Mouse (Mus musculus) heart, embryonic 10.5 days (tissue): Measurements from ENCODE around the gene Ranbp1. TPM values are rescaled to one million over a fixed set of nuclear protein-coding genes. Genes with fewer than 3 reads are reported as not detected.

Experiments
- microRNA counts: library from miRNA; unstranded; fragments of <30 nt; microRNA quantifications from one replicate; lab custom pipeline; 2017
- microRNA-seq: library from miRNA; unstranded; fragments of <30 nt; microRNA quantifications from one replicate; pipeline ENCODE4, GENCODE M21; 2017
- polyA plus RNA-seq: library from polyadenylated mRNA; unstranded; fragments of >200 nt; fragmentation: Nextera tagmentation; extraction: Ambion mirVana; gene quantifications from 2 replicates; pipeline ENCODE4 v1.2.1, GENCODE M21; 2016

Gene Ranbp1
- polyA plus RNA-seq, 1 experiment from 2014 or later, result 873 TPM

MicroRNAs encoded within 50 kb of the gene (microRNA counts, 519-probe panel; counts per million panel counts)
- microRNA mmu-miR-1306 (lab: Ali Mortazavi, UCI), result not detected

Small RNA genes lying within 50 kb of the gene (microRNA-seq; reads per million reads assigned to microRNA genes)
- 5.6 reads per million, percentile 17 among the genes with 10 or more reads in this experiment for gene Gm24572
- gene Mir1306, result 386 reads per million, percentile 68 among the genes with 10 or more reads in this experiment

Other genes starting within 250 kb of the Ranbp1 start
- gene Dgcr6, start 195.9 kb downstream of the Ranbp1 start, polyA plus RNA-seq, result 73.8 and 97.3 TPM in 2 replicates
- gene Prodh, start 158.5 kb downstream of the Ranbp1 start, polyA plus RNA-seq, result 14.2 and 16.0 TPM in 2 replicates
- gene Rtn4r, start 121.1 kb downstream of the Ranbp1 start, polyA plus RNA-seq, result 0.31 and 0.79 TPM in 2 replicates
- not detected in 2 replicates for gene Ccdc188, start 30.9 kb downstream of the Ranbp1 start, polyA plus RNA-seq
- gene Zdhhc8, start 13.6 kb downstream of the Ranbp1 start, polyA plus RNA-seq, result 21.2 and 27.5 TPM in 2 replicates
- 83.3 and 111 TPM in 2 replicates for gene Trmt2a, start 53 bp downstream of the Ranbp1 start, polyA plus RNA-seq
- 1.4 and 4.0 TPM in 2 replicates for gene Gm49776, start 9.6 kb upstream of the Ranbp1 start, polyA plus RNA-seq
- gene Dgcr8, start 40.5 kb upstream of the Ranbp1 start, polyA plus RNA-seq, result 25.4 and 30.0 TPM in 2 replicates
- 51.3 and 62.1 TPM in 2 replicates for gene Tango2, start 99.4 kb upstream of the Ranbp1 start, polyA plus RNA-seq
- gene Arvcf, start 99.5 kb upstream of the Ranbp1 start, polyA plus RNA-seq, result 25.8 and 29.7 TPM in 2 replicates
- gene Txnrd2, start 177.7 kb upstream of the Ranbp1 start, polyA plus RNA-seq, result 40.1 and 47.7 TPM in 2 replicates
- gene Comt, start 178.1 kb upstream of the Ranbp1 start, polyA plus RNA-seq, result 83.5 and 102 TPM in 2 replicates
- 10.8 and 17.1 TPM in 2 replicates for gene Gnb1l, start 250.0 kb upstream of the Ranbp1 start, polyA plus RNA-seq